Mouse (Mus musculus) spleen, adult 2 months (tissue): ENCODE data around the gene Gm20765.
"Not testable (repeated sequence)": the region's sequence is repeated elsewhere in the genome, so short reads cannot be mapped to it uniquely, and the experiment has no call there.

Experiments used
- CTCF ChIP-seq: fragments of 200-500 bp; IDR thresholded peaks from 2 replicates; pipeline ENCODE4 v1.5.1; 2011; ENCODE audit warnings: mild to moderate bottlenecking, inconsistent platforms; ENCODE audit not compliant: insufficient read depth, insufficient read length, insufficient replicate concordance; ENCODE audit errors: extremely low read depth
- POLR2A ChIP-seq: fragments of 200-500 bp; IDR thresholded peaks from 2 replicates; pipeline ENCODE4 v1.6.1; 2011; ENCODE audit warnings: low read depth, low read length, inconsistent platforms

- not testable (repeated sequence) for TF ChIP-seq CTCF, POLR2A
Measured at GRCm38 (mm10) chr10:104168215-104168614, 17.1 kb upstream of the Gm20765 start, which contains the start of gene Gm21304.
